Mouse (Mus musculus) limb, embryonic 14.5 days (tissue): Measurements from ENCODE around the gene Zfc3h1. TPM values are rescaled to one million over a fixed set of nuclear protein-coding genes. Genes with fewer than 3 reads are reported as not detected.

Source experiments
- ATAC-seq: fragments of 200-750 bp; cut with Nextera tagmentation; 2 replicates; pipeline ENCODE4 v1.8.0; 2017; ENCODE audit warnings: low read depth, moderate number of reproducible peaks, moderate TSS enrichment; ENCODE audit not compliant: low FRiP score
- DNase-seq: peaks from one replicate; pipeline ENCODE4 v3.0.0-alpha.2; 2015; ENCODE audit warnings: low spot score
- H3K27ac ChIP-seq: fragments of 300-500 bp; sonication (generic); replicated peaks from 2 replicates; pipeline ENCODE4 v1.5.1; 2014; ENCODE audit warnings: low read depth, mild to moderate bottlenecking, low read length, moderate library complexity, mixed read lengths
- H3K27me3 ChIP-seq: fragments of 300-500 bp; sonication (generic); 2 replicates; pipeline ENCODE4 v1.6.1; 2014; ENCODE audit warnings: low read length, mixed read lengths; ENCODE audit not compliant: control insufficient read depth, insufficient read depth
- H3K36me3 ChIP-seq: fragments of 300-500 bp; sonication (generic); 2 replicates; pipeline ENCODE4 v1.6.1; 2014; ENCODE audit warnings: mild to moderate bottlenecking, low read length, moderate library complexity, mixed read lengths; ENCODE audit not compliant: control insufficient read depth, insufficient read depth
- H3K4me1 ChIP-seq: fragments of 300-500 bp; sonication (generic); 2 replicates; pipeline ENCODE4 v1.6.1; 2014; ENCODE audit warnings: antibody characterized with exemption, low read length, mixed read lengths; ENCODE audit not compliant: control insufficient read depth, insufficient read depth
- H3K4me2 ChIP-seq: fragments of 300-500 bp; sonication (generic); replicated peaks from 2 replicates; pipeline ENCODE4 v1.6.1; 2014; ENCODE audit warnings: low read depth, mild to moderate bottlenecking, low read length, moderate library complexity; ENCODE audit not compliant: severe bottlenecking
- H3K4me3 ChIP-seq: fragments of 300-500 bp; sonication (generic); replicated peaks from 2 replicates; pipeline ENCODE4 v1.5.1; 2014; ENCODE audit warnings: low read length
- H3K9ac ChIP-seq: fragments of 300-500 bp; sonication (generic); 2 replicates; pipeline ENCODE4 v1.6.1; 2014; ENCODE audit warnings: mild to moderate bottlenecking, low read depth, low read length, moderate library complexity; ENCODE audit not compliant: severe bottlenecking
- H3K9me3 ChIP-seq: fragments of 300-500 bp; sonication (generic); 2 replicates; pipeline ENCODE4 v1.6.1; 2016; ENCODE audit warnings: low read length; ENCODE audit not compliant: control insufficient read depth
- POLR2A ChIP-seq: fragments of 200-500 bp; IDR thresholded peaks from 2 replicates; pipeline ENCODE4 v1.8.0; 2012; ENCODE audit warnings: inconsistent platforms, mild to moderate bottlenecking, moderate library complexity, borderline replicate concordance; ENCODE audit not compliant: insufficient read depth, insufficient read length; ENCODE audit errors: extremely low read depth
- WGBS: fragments of 180-500 bp; shearing (Covaris S2); extraction: QIAGEN DNeasy Blood & Tissue Kit; methylation state at CpG from one replicate; pipeline ENCODE4 v1.1.7; 2014; 5-methylcytosine and 5-hydroxymethylcytosine counted together
- polyA plus RNA-seq, 2 experiments: library from polyadenylated mRNA; depleted of rRNA in 1 of 2; stranded (reverse) in 1 of 2; unstranded in 1 of 2; fragments of >200 nt; fragmentation: Nextera tagmentation in 1 of 2; extraction: Ambion mirVana in 1 of 2; gene quantifications; 2 replicates each; pipeline versions ENCODE4 v1.2.1 to v1.2.3; 2012 to 2014

Gene Zfc3h1
- polyA plus RNA-seq, 2 experiments, result 31.8 to 141 TPM

- H3K4me2 ChIP-seq, result no peak overlapping the region
- H3K36me3 ChIP-seq, result peaks cover 14% of the 10 kb centered on the region
- no peaks in the 10 kb centered on the region for H3K9me3 ChIP-seq
- H3K27ac ChIP-seq, result no peak overlapping the region
- no peak overlapping the region for H3K4me3 ChIP-seq
- no peaks in the 10 kb centered on the region for H3K4me1 ChIP-seq
- H3K9ac ChIP-seq, result no peak overlapping the region
- DNase-seq (no peak), ATAC-seq (no peak)
- no peaks in the 10 kb centered on the region for H3K27me3 ChIP-seq
- WGBS, result 81% methylated on average over 6 of the region's 6 CpGs
- no peak for TF ChIP-seq POLR2A
These were observed 36.6 kb upstream of the Zfc3h1 start for GRCm38 (mm10) chr10:115348131-115348530.

- DNase-seq (no peak), ATAC-seq (no peak)
- WGBS, result 69% methylated on average over 10 of the region's 10 CpGs
- Histone ChIP-seq H3K36me3 (peaks cover 5% of the 10 kb centered on the region), H3K27me3 (no peaks in the 10 kb centered on the region), H3K9me3 (no peaks in the 10 kb centered on the region), H3K9ac (no peak overlapping the region), H3K4me3 (no peak overlapping the region), H3K27ac (no peak overlapping the region), H3K4me2 (no peak overlapping the region), H3K4me1 (no peaks in the 10 kb centered on the region)
- no peak for TF ChIP-seq POLR2A
These were observed 35.7 kb upstream of the Zfc3h1 start for GRCm38 (mm10) chr10:115349029-115349428.

- DNase-seq (no peak), ATAC-seq (no peak)
- Histone ChIP-seq H3K4me1 (no peaks in the 10 kb centered on the region), H3K9me3 (no peaks in the 10 kb centered on the region), H3K4me3 (no peak overlapping the region), H3K9ac (no peak overlapping the region), H3K4me2 (no peak overlapping the region), H3K36me3 (peaks cover 4% of the 10 kb centered on the region; the same call in 1 of the 2 replicates), H3K27ac (no peak overlapping the region), H3K27me3 (no peaks in the 10 kb centered on the region)
- no peak for TF ChIP-seq POLR2A
- 84% methylated on average over 7 of the region's 7 CpGs for WGBS
These were observed 35.2 kb upstream of the Zfc3h1 start for GRCm38 (mm10) chr10:115349509-115349908.

- ATAC-seq, result no peak
- H3K27me3 ChIP-seq, result no peaks in the 10 kb centered on the region
- peaks cover 4% of the 10 kb centered on the region; the same call in 1 of the 2 replicates for H3K36me3 ChIP-seq
- no peak overlapping the region for H3K4me2 ChIP-seq
- H3K9me3 ChIP-seq, result no peaks in the 10 kb centered on the region
- no peak for TF ChIP-seq POLR2A
- DNase-seq, result no peak
- WGBS, result 78% methylated on average over 2 of the region's 2 CpGs
- no peak overlapping the region for H3K9ac ChIP-seq
- H3K4me3 ChIP-seq, result no peak overlapping the region
- no peak overlapping the region for H3K27ac ChIP-seq
- no peaks in the 10 kb centered on the region for H3K4me1 ChIP-seq
These were observed 33.9 kb upstream of the Zfc3h1 start for GRCm38 (mm10) chr10:115350810-115351397.

- Histone ChIP-seq H3K9ac (no peak overlapping the region), H3K27me3 (no peaks in the 10 kb centered on the region), H3K27ac (no peak overlapping the region), H3K36me3 (peaks cover 4% of the 10 kb centered on the region; the same call in 1 of the 2 replicates), H3K4me2 (no peak overlapping the region), H3K4me3 (no peak overlapping the region), H3K4me1 (no peaks in the 10 kb centered on the region), H3K9me3 (no peaks in the 10 kb centered on the region)
- TF ChIP-seq POLR2A, result no peak
- 75% methylated on average over 6 of the region's 6 CpGs for WGBS
- no peak for ATAC-seq
- no peak for DNase-seq
These were observed 30.2 kb upstream of the Zfc3h1 start for GRCm38 (mm10) chr10:115354553-115354952.
